Mouse (Mus musculus) forebrain, embryonic 14.5 days (tissue): ENCODE measurements at regions not wholly inside any gene's neighbourhood (a gene's known extent, or its start where the extent isn't known, plus 50 kb on each side); places are given as distances from the start of the nearest gene placed in this dataset.

ENCODE experiments used
- ATAC-seq: fragments of 200-750 bp; cut with Nextera tagmentation; 2 replicates; pipeline ENCODE4 v1.8.0; 2017; ENCODE audit warnings: mild to moderate bottlenecking, moderate library complexity
- DNase-seq: peaks from one replicate; pipeline ENCODE4 v3.0.0-alpha.2; 2015; ENCODE audit warnings: low spot score
- H3K27ac ChIP-seq: fragments of 300-500 bp; sonication (generic); 2 replicates; pipeline ENCODE4 v1.5.1; 2014; ENCODE audit warnings: low read depth, mild to moderate bottlenecking, control low read depth, low read length, moderate library complexity
- H3K27me3 ChIP-seq: fragments of 300-500 bp; sonication (generic); replicated peaks from 2 replicates; pipeline ENCODE4 v1.6.1; 2014; ENCODE audit warnings: low read length, control low read depth, mixed read lengths; ENCODE audit not compliant: control insufficient read depth, insufficient read depth
- H3K36me3 ChIP-seq: fragments of 300-500 bp; sonication (generic); 2 replicates; pipeline ENCODE4 v1.6.1; 2014; ENCODE audit warnings: low read length, control low read depth; ENCODE audit not compliant: control insufficient read depth, insufficient read depth
- H3K4me1 ChIP-seq: fragments of 300-500 bp; sonication (generic); 2 replicates; pipeline ENCODE4 v1.6.1; 2014; ENCODE audit warnings: antibody characterized with exemption, low read length, control low read depth; ENCODE audit not compliant: control insufficient read depth, insufficient read depth
- H3K4me2 ChIP-seq: fragments of 300-500 bp; sonication (generic); 2 replicates; pipeline ENCODE4 v1.6.1; 2014; ENCODE audit warnings: mild to moderate bottlenecking, control low read depth, low read length
- H3K4me3 ChIP-seq: fragments of 300-500 bp; sonication (generic); 2 replicates; pipeline ENCODE4 v1.5.1; 2014; ENCODE audit warnings: low read depth, low read length, control low read depth
- H3K9ac ChIP-seq: fragments of 300-500 bp; sonication (generic); 2 replicates; pipeline ENCODE4 v1.6.1; 2014; ENCODE audit warnings: mild to moderate bottlenecking, low read length, control low read depth, moderate library complexity
- H3K9me3 ChIP-seq: fragments of 300-500 bp; sonication (generic); replicated peaks from 2 replicates; pipeline ENCODE4 v1.6.1; 2016; ENCODE audit warnings: low read length, control low read depth, mixed read lengths; ENCODE audit not compliant: control insufficient read depth
- WGBS: fragments of 180-500 bp; shearing (Covaris S2); extraction: QIAGEN DNeasy Blood & Tissue Kit; methylation state at CpG from one replicate; pipeline ENCODE4 v1.1.7; 2014; 5-methylcytosine and 5-hydroxymethylcytosine counted together

GRCm38 (mm10) chr1:65681960-65682359, 244.4 kb upstream of the Crygf start:
- no peak overlapping the region for H3K4me3 ChIP-seq
- H3K9ac ChIP-seq: no peak overlapping the region
- DNase-seq: no peak
- no peaks in the 10 kb centered on the region for H3K9me3 ChIP-seq
- WGBS: 35% methylated on average over 1 of the region's 1 CpGs
- no peak for ATAC-seq
- H3K4me2 ChIP-seq: no peak overlapping the region
- H3K36me3 ChIP-seq: no peaks in the 10 kb centered on the region
- H3K27me3 ChIP-seq: no peaks in the 10 kb centered on the region
- no peak overlapping the region for H3K27ac ChIP-seq
- H3K4me1 ChIP-seq: no peaks in the 10 kb centered on the region

GRCm38 (mm10) chr1:65687322-65687721, 239.0 kb upstream of the Crygf start:
- no peaks in the 10 kb centered on the region for H3K4me1 ChIP-seq

GRCm38 (mm10) chr1:65730262-65730661, 196.1 kb upstream of the Crygf start:
- Histone ChIP-seq H3K9me3 (no peaks in the 10 kb centered on the region), H3K4me2 (no peak overlapping the region), H3K27ac (no peak overlapping the region), H3K4me3 (no peak overlapping the region), H3K9ac (no peak overlapping the region), H3K4me1 (no peaks in the 10 kb centered on the region), H3K36me3 (no peaks in the 10 kb centered on the region), H3K27me3 (no peaks in the 10 kb centered on the region)
- WGBS: 75% methylated on average over 3 of the region's 3 CpGs
- no peak for DNase-seq
- ATAC-seq: no peak

More at GRCm38 (mm10) chr1:65687322-65687721, 239.0 kb upstream of the Crygf start:
- 64% methylated on average over 1 of the region's 1 CpGs for WGBS
- Histone ChIP-seq H3K27me3 (no peaks in the 10 kb centered on the region), H3K27ac (no peak overlapping the region), H3K4me3 (no peak overlapping the region), H3K9ac (no peak overlapping the region), H3K4me2 (no peak overlapping the region), H3K36me3 (no peaks in the 10 kb centered on the region), H3K9me3 (no peaks in the 10 kb centered on the region)
- ATAC-seq (no peak), DNase-seq (no peak)

GRCm38 (mm10) chr1:65757951-65758350, 168.4 kb upstream of the Crygf start:
- H3K4me2 ChIP-seq: no peak overlapping the region
- H3K27ac ChIP-seq: no peak overlapping the region
- H3K36me3 ChIP-seq: no peaks in the 10 kb centered on the region
- no peak overlapping the region for H3K4me3 ChIP-seq
- WGBS: 83% methylated on average over 2 of the region's 2 CpGs
- H3K4me1 ChIP-seq: no peaks in the 10 kb centered on the region
- no peak overlapping the region for H3K9ac ChIP-seq
- no peaks in the 10 kb centered on the region for H3K27me3 ChIP-seq
- DNase-seq (peak; percentile 4), ATAC-seq (no peak)
- no peaks in the 10 kb centered on the region for H3K9me3 ChIP-seq

GRCm38 (mm10) chr1:65761141-65761540, 165.2 kb upstream of the Crygf start:
- no peak for ATAC-seq
- H3K9me3 ChIP-seq: no peaks in the 10 kb centered on the region
- H3K9ac ChIP-seq: no peak overlapping the region
- no peaks in the 10 kb centered on the region for H3K36me3 ChIP-seq
- no peak overlapping the region for H3K4me3 ChIP-seq
- H3K4me1 ChIP-seq: no peaks in the 10 kb centered on the region
- 71% methylated on average over 2 of the region's 2 CpGs for WGBS
- no peak overlapping the region for H3K4me2 ChIP-seq
- H3K27me3 ChIP-seq: no peaks in the 10 kb centered on the region
- H3K27ac ChIP-seq: no peak overlapping the region
- DNase-seq: peak; percentile 16

GRCm38 (mm10) chr1:65800244-65800643, 126.1 kb upstream of the Crygf start:
- ATAC-seq (no peak), DNase-seq (no peak)
- Histone ChIP-seq H3K36me3 (no peaks in the 10 kb centered on the region), H3K4me2 (no peak overlapping the region), H3K4me1 (no peaks in the 10 kb centered on the region), H3K9ac (no peak overlapping the region), H3K27me3 (no peaks in the 10 kb centered on the region), H3K4me3 (no peak overlapping the region), H3K27ac (no peak overlapping the region), H3K9me3 (no peaks in the 10 kb centered on the region)
- WGBS: 76% methylated on average over 1 of the region's 1 CpGs

GRCm38 (mm10) chr1:65820771-65821170, 105.5 kb upstream of the Crygf start:
- WGBS: 75% methylated on average over 5 of the region's 5 CpGs
- ATAC-seq: no peak
- no peak overlapping the region for H3K27ac ChIP-seq
- H3K27me3 ChIP-seq: no peaks in the 10 kb centered on the region
- H3K9ac ChIP-seq: no peak overlapping the region
- H3K36me3 ChIP-seq: no peaks in the 10 kb centered on the region
- no peak for DNase-seq
- no peaks in the 10 kb centered on the region for H3K4me1 ChIP-seq
- no peak overlapping the region for H3K4me2 ChIP-seq
- H3K9me3 ChIP-seq: no peaks in the 10 kb centered on the region
- no peak overlapping the region for H3K4me3 ChIP-seq

GRCm38 (mm10) chr1:65841116-65841515, 85.2 kb upstream of the Crygf start:
- ATAC-seq (no peak), DNase-seq (no peak)
- Histone ChIP-seq H3K9ac (no peak overlapping the region), H3K9me3 (no peaks in the 10 kb centered on the region), H3K36me3 (no peaks in the 10 kb centered on the region), H3K4me1 (no peaks in the 10 kb centered on the region), H3K27me3 (no peaks in the 10 kb centered on the region), H3K4me3 (no peak overlapping the region), H3K27ac (no peak overlapping the region), H3K4me2 (no peak overlapping the region)
- 64% methylated on average over 2 of the region's 2 CpGs for whole genome bisulfite sequencing

- H3K9me3 ChIP-seq: no peaks in the 10 kb centered on the region
Measured at GRCm38 (mm10) chr1:65847005-65847404, 79.3 kb upstream of the Crygf start.

More at GRCm38 (mm10) chr1:65847005-65847404, 79.3 kb upstream of the Crygf start:
- H3K4me1 ChIP-seq: no peaks in the 10 kb centered on the region
- H3K27ac ChIP-seq: no peak overlapping the region
- no peaks in the 10 kb centered on the region for H3K27me3 ChIP-seq
- no peak overlapping the region for H3K4me3 ChIP-seq
- DNase-seq (no peak), ATAC-seq (no peak)
- no peak overlapping the region for H3K9ac ChIP-seq
- H3K36me3 ChIP-seq: no peaks in the 10 kb centered on the region
- no peak overlapping the region for H3K4me2 ChIP-seq
- 61% methylated on average over 2 of the region's 2 CpGs for WGBS
